In the genomic region with DNA sequence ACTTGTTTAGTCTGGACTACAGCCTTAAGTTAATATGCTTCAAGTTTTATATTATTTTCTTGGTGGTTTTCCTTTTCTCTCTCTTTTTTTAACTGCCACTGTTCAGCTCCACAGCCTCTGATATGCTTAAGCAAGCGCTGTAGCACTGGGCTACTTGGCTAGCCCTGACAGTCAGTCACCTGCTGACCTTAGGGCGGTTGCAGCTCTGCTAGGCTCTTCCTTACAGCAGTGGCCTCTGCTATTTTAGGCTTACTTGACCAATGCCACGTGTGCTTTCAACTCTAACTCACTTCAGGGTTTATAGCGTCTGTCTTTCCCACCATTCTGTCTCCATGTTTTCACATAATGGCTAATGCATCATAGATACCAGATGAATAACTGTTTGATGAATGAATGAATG, we compare ENCODE assay signal across 19 mouse cellular contexts. TPM values are rescaled to one million over a fixed set of nuclear protein-coding genes. Genes with fewer than 3 reads are reported as not detected.
A peak's percentile ranks its signal among the peaks of the same experiment; 100 is the strongest.
DNase-seq lines count a peak whose midpoint lies in the region; TF ChIP-seq lines count a peak whose summit lies in the region.
"Had no signal": no experiment of that assay in that cellular context is flagged by ENCODE, and none has a peak within 500 bp of the region (broad histone marks: within the 10 kb centered on the region; RNA-seq: fewer than 3 reads in every experiment).

No protein-coding gene starts in this region.

- H3K4me3 ChIP-seq in gastrocnemius, adult 2 months = no peak overlapping the region
- H3K4me3 ChIP-seq: embryonic facial prominence, embryonic 12.5 days; embryonic facial prominence, embryonic 15.5 days; heart, adult 2 months; hindbrain, embryonic 12.5 days; hindbrain, embryonic 15.5 days; intestine, embryonic 15.5 days had no signal

- TF ChIP-seq CTCF in gastrocnemius, adult 2 months (IDR thresholded peaks at IDR 0.05) = no peak

- intact Hi-C loops in gastrocnemius, adult 2 months (cut with DNase I) = no loop called here
- intact Hi-C loops in gastrocnemius, postnatal 14 days (cut with DNase I; ENCODE audit: low total_unique reads) = no loop called here

- H3K27ac ChIP-seq in gastrocnemius, adult 2 months = peak overlapping the region; percentile 75
- H3K27ac ChIP-seq: embryonic facial prominence, embryonic 12.5 days; embryonic facial prominence, embryonic 15.5 days; heart, adult 2 months; hindbrain, embryonic 12.5 days; hindbrain, embryonic 15.5 days; intestine, embryonic 15.5 days had no signal

- peak; percentile 26 for DNase-seq in adrenal gland, adult 2 months
- DNase-seq in adrenal gland, postnatal 25 days = no peak
- peak; percentile 68 for DNase-seq in gastrocnemius, adult 2 months
- no peak for DNase-seq in gastrocnemius, postnatal 14 days
- peak; percentile 14 for DNase-seq in kidney, adult 9 months
- no peak for DNase-seq in kidney, adult 8-10 months
- DNase-seq: cerebellum, adult 11 months; cerebellum, adult 2 months; cerebellum, adult 9-11 months; cerebellum, postnatal 25 days; forebrain, postnatal 0 days; gastrocnemius, postnatal 10 days; heart, adult 2 months; kidney, adult 11 months had no signal

RNA-seq across cellular contexts. Expression of a gene that starts 10.8 kb away (rescaled TPM):
- total RNA-seq in adrenal gland, adult 2 months (2021) = 10 to 100 TPM; 35.8 to 36.5 TPM
- 3.3 and 3.9 TPM in 2 replicates for polyA plus RNA-seq in adrenal gland, adult 2 months (2012; rRNA removed)
- total RNA-seq in adrenal gland, postnatal 25 days (2021) = 39.6 and 46.2 TPM in 2 replicates
- total RNA-seq in gastrocnemius, adult 2 months (2021) = 10 to 100 TPM; 18.2 to 22.1 TPM
- total RNA-seq in gastrocnemius, postnatal 14 days (2021) = 10 to 100 TPM; 14.0 to 21.1 TPM

RNA-seq across cellular contexts. Expression of a gene that starts 10.8 kb away (rescaled TPM):
- 10 to 100 TPM; 55.7 to 58.1 TPM for total RNA-seq in adrenal gland, adult 2 months (2021)
- 5.3 and 8.2 TPM in 2 replicates for polyA plus RNA-seq in adrenal gland, adult 2 months (2012; rRNA removed)
- total RNA-seq in adrenal gland, postnatal 25 days (2021) = 67.7 and 70.0 TPM in 2 replicates
- 10 to 100 TPM; 38.2 to 38.9 TPM for total RNA-seq in gastrocnemius, adult 2 months (2021)
- 10 to 100 TPM; 29.1 to 29.2 TPM for total RNA-seq in gastrocnemius, postnatal 14 days (2021)

Comparison
In these comparisons a context has a peak if more than half of its experiments do, and no peak if none do; other contexts are left out.
1. DNase-seq: peak in adrenal gland, adult 2 months (single experiment), gastrocnemius, adult 2 months (single experiment) and kidney, adult 9 months (single experiment); none in adrenal gland, postnatal 25 days (single experiment), gastrocnemius, postnatal 14 days (single experiment) and kidney, adult 8-10 months (0 of 2).